Mouse (Mus musculus) brain, embryonic 14.5 days (tissue): ENCODE measurements around the gene Sgpp2.

Experiments used
- CTCF ChIP-seq: fragments of 200-500 bp; IDR thresholded peaks from 2 replicates; pipeline ENCODE4 v1.5.1; 2012; ENCODE audit warnings: inconsistent platforms, mild to moderate bottlenecking, moderate library complexity, borderline replicate concordance; ENCODE audit not compliant: insufficient read depth, insufficient read length; ENCODE audit errors: extremely low read depth
- POLR2A ChIP-seq: fragments of 200-500 bp; IDR thresholded peaks from 2 replicates; pipeline ENCODE4 v1.6.1; 2012; ENCODE audit warnings: mild to moderate bottlenecking, inconsistent platforms, borderline replicate concordance; ENCODE audit not compliant: poor library complexity, insufficient read depth, insufficient read length, severe bottlenecking; ENCODE audit errors: extremely low read depth

- no peak for TF ChIP-seq CTCF
- no peak for TF ChIP-seq POLR2A
Measured at GRCm38 (mm10) chr1:78401413-78401812, 91.3 kb downstream of the Sgpp2 start.
